In genomic region chr13:94859256-94859655, GRCm38 (mm10) we compare ENCODE assay signal across 24 mouse cellular contexts. TPM values are rescaled to one million over a fixed set of nuclear protein-coding genes. Genes with fewer than 3 reads are reported as not detected.
DNase-seq lines count a peak whose midpoint lies in the region; ATAC-seq and TF ChIP-seq lines count a peak whose summit lies in the region.
"Had no signal": no experiment of that assay in that cellular context is flagged by ENCODE, and none has a peak within 500 bp of the region (broad histone marks: within the 10 kb centered on the region; RNA-seq: fewer than 3 reads in every experiment).

No protein-coding gene starts in this region.

- WGBS in heart, embryonic 12.5 days, result 72% methylated on average over 8 of the region's 8 CpGs
- 70% methylated on average over 8 of the region's 8 CpGs for WGBS in liver, postnatal 0 days (ENCODE audit: insufficient replicate concordance)
- WGBS in liver, embryonic 12.5 days (ENCODE audit: insufficient replicate concordance), result 67% methylated on average over 8 of the region's 8 CpGs
- WGBS in lung, embryonic 14.5 days, result 54% methylated on average over 8 of the region's 8 CpGs

- H3K9me3 ChIP-seq in heart, embryonic 12.5 days (replicated peaks), result no peaks in the 10 kb centered on the region
- no peaks in the 10 kb centered on the region for H3K9me3 ChIP-seq in liver, postnatal 0 days (ENCODE audit: low read length)
- no peaks in the 10 kb centered on the region for H3K9me3 ChIP-seq in liver, embryonic 12.5 days (replicated peaks)
- H3K9me3 ChIP-seq in lung, embryonic 14.5 days (ENCODE audit: low read depth, low read length), result no peaks in the 10 kb centered on the region
- H3K9me3 ChIP-seq: G1E had no signal

- peaks cover 14% of the 10 kb centered on the region for H3K27me3 ChIP-seq in heart, embryonic 12.5 days (replicated peaks)
- H3K27me3 ChIP-seq in liver, postnatal 0 days (ENCODE audit: insufficient read depth, low read length), result peaks cover 10% of the 10 kb centered on the region
- peaks cover 34% of the 10 kb centered on the region for H3K27me3 ChIP-seq in liver, embryonic 12.5 days (replicated peaks)
- no peaks in the 10 kb centered on the region; the same call in 1 of the 2 replicates for H3K27me3 ChIP-seq in lung, embryonic 14.5 days (ENCODE audit: insufficient read depth, low read length)
- H3K27me3 ChIP-seq: CH12.LX had no signal

- no peak for TF ChIP-seq EP300 in liver, postnatal 0 days (IDR thresholded peaks at IDR 0.05; ENCODE audit: low read depth)

- ATAC-seq in heart, embryonic 12.5 days (ENCODE audit: insufficient number of reproducible peaks, low FRiP score), result no peak
- peak; percentile 25; the same call in 1 of the 2 replicates for ATAC-seq in liver, postnatal 0 days
- ATAC-seq in liver, embryonic 12.5 days, result no peak
- ATAC-seq in lung, embryonic 14.5 days (ENCODE audit: insufficient read depth), result no peak
- ATAC-seq: activated CD4-positive, CD25-positive, alpha-beta regulatory T cell, adult 4 months; CD4-positive, CD25-positive, alpha-beta regulatory T cell, adult 4 months; Patski had no signal

- H3K36me3 ChIP-seq in heart, embryonic 12.5 days, result no peaks in the 10 kb centered on the region
- no peaks in the 10 kb centered on the region for H3K36me3 ChIP-seq in liver, postnatal 0 days (replicated peaks; ENCODE audit: insufficient read depth, low read length)
- H3K36me3 ChIP-seq in liver, embryonic 12.5 days, result no peaks in the 10 kb centered on the region
- no peaks in the 10 kb centered on the region for H3K36me3 ChIP-seq in lung, embryonic 14.5 days (ENCODE audit: insufficient read depth)
- H3K36me3 ChIP-seq: G1E had no signal

- H3K4me1 ChIP-seq in heart, embryonic 12.5 days (replicated peaks), result no peaks in the 10 kb centered on the region
- no peaks in the 10 kb centered on the region for H3K4me1 ChIP-seq in liver, postnatal 0 days (ENCODE audit: insufficient read depth)
- peaks cover 3% of the 10 kb centered on the region; the same call in 1 of the 2 replicates for H3K4me1 ChIP-seq in liver, embryonic 12.5 days
- H3K4me1 ChIP-seq in lung, embryonic 14.5 days (ENCODE audit: insufficient read depth), result no peaks in the 10 kb centered on the region

- no peak for TF ChIP-seq CTCF in liver, postnatal 0 days (IDR thresholded peaks at IDR 0.05; ENCODE audit: low read depth)
- no peak for TF ChIP-seq CTCF in lung, embryonic 14.5 days (IDR thresholded peaks at IDR 0.05; ENCODE audit: low read depth)

- no peak overlapping the region for H3K27ac ChIP-seq in heart, embryonic 12.5 days (ENCODE audit: poor library complexity, severe bottlenecking)
- no peak overlapping the region for H3K27ac ChIP-seq in liver, postnatal 0 days (ENCODE audit: low read depth)
- H3K27ac ChIP-seq in liver, embryonic 12.5 days, result no peak overlapping the region
- H3K27ac ChIP-seq in lung, embryonic 14.5 days (ENCODE audit: low read depth), result no peak overlapping the region

- no peak overlapping the region for H3K4me2 ChIP-seq in heart, embryonic 12.5 days
- no peak overlapping the region for H3K4me2 ChIP-seq in liver, postnatal 0 days (ENCODE audit: low read depth, low read length)
- H3K4me2 ChIP-seq in liver, embryonic 12.5 days, result no peak overlapping the region
- H3K4me2 ChIP-seq in lung, embryonic 14.5 days, result no peak overlapping the region

- H3K9ac ChIP-seq in heart, embryonic 12.5 days, result no peak overlapping the region
- no peak overlapping the region for H3K9ac ChIP-seq in liver, postnatal 0 days (replicated peaks)
- no peak overlapping the region for H3K9ac ChIP-seq in liver, embryonic 12.5 days
- no peak overlapping the region for H3K9ac ChIP-seq in lung, embryonic 14.5 days

- no peak overlapping the region for H3K4me3 ChIP-seq in heart, embryonic 12.5 days
- no peak overlapping the region for H3K4me3 ChIP-seq in liver, postnatal 0 days (ENCODE audit: low read depth, low read length)
- H3K4me3 ChIP-seq in liver, embryonic 12.5 days, result no peak overlapping the region
- no peak overlapping the region for H3K4me3 ChIP-seq in lung, embryonic 14.5 days (ENCODE audit: low read depth, low read length)

- DNase-seq in heart, adult 11 months, result peak; percentile 70
- DNase-seq in liver, postnatal 0 days, result no peak
- peak; percentile 59 for DNase-seq in lung, embryonic 14.5 days
- no peak for DNase-seq in lung, adult 18-20 months
- peak; percentile 92 for DNase-seq in 416B (ENCODE audit: low read depth)
- DNase-seq in ovary, adult 18-20 months (ENCODE audit: low spot score), result no peak
- DNase-seq: adrenal gland, adult 2 months; adrenal gland, adult 8-10 months; adrenal gland, postnatal 10 days; adrenal gland, postnatal 14 days; adrenal gland, postnatal 25 days; adrenal gland, postnatal 36 days; B cell, adult 2 months; cerebellum, adult 11 months; cerebellum, adult 11-12 months; cerebellum, adult 18-20 months had no signal

RNA-seq across cellular contexts. Expression of gene Otp, which starts 16.1 kb away (rescaled TPM):
- not detected in 2 replicates for polyA plus RNA-seq in heart, embryonic 12.5 days (2016; fragmentation: Nextera tagmentation; extraction: Ambion mirVana)
- not detected in 2 replicates for polyA plus RNA-seq in liver, postnatal 0 days (2015; fragmentation: Nextera tagmentation; extraction: Ambion mirVana)
- polyA plus RNA-seq in liver, embryonic 12.5 days (2016; fragmentation: Nextera tagmentation; extraction: Ambion mirVana), result not detected in 2 replicates
- polyA plus RNA-seq in lung, embryonic 14.5 days (2014; fragmentation: Nextera tagmentation; extraction: Ambion mirVana), result not detected in 2 replicates
- polyA plus RNA-seq: activated CD4-positive, CD25-positive, alpha-beta regulatory T cell, adult 4 months; adrenal gland, adult 2 months; C2C12; CD4-positive, CD25-positive, alpha-beta regulatory T cell, adult 4 months; Patski had no signal

Comparison
In these comparisons a context has a peak if more than half of its experiments do, and no peak if none do; other contexts are left out.
1. DNase-seq: peak in heart, adult 11 months (single experiment), lung, embryonic 14.5 days (single experiment) and 416B (single experiment); none in liver, postnatal 0 days (single experiment), lung, adult 18-20 months (0 of 2) and ovary, adult 18-20 months (single experiment).